Mouse (Mus musculus): ENCODE measurements around the gene Ccdc82. TPM values are rescaled to one million over a fixed set of nuclear protein-coding genes. Genes with fewer than 3 reads are reported as not detected.

Gene Ccdc82
- total RNA-seq, 2 experiments from 2014 or later, result 19.5 TPM

DNA sequence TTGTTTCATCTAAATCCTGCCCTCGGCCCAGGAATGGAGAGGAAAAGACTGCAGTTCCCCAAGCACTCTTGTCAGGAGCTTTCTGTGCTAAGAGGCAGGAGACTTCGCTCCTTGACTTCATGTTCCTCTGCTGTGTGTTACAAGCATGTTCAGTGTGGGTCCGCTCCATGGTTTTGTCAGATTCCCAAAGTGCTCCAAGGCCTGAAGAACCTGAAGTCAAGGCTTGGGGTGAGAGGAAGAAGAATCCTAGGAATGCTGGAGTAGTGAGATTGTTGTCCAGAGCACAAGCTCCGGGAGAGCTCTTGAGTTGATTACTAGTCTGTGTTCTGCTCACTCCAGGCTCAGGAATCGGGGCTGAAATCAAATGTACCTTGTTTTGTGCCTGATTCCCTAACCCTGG is 68.6 kb downstream of the Ccdc82 start:
- no peak overlapping the region for H3K4me3 ChIP-seq
- DNase-seq (ENCODE audit: extremely low spot score in 1 of 2, low spot score in 2 of 2), result no peak
- TF ChIP-seq CTCF (IDR thresholded peaks at IDR 0.05), result no peak
- H3K27ac ChIP-seq, result no peak overlapping the region; the same call in 1 of the 2 replicates
- intact Hi-C loops (cut with DNase I), result no loop called here

DNA sequence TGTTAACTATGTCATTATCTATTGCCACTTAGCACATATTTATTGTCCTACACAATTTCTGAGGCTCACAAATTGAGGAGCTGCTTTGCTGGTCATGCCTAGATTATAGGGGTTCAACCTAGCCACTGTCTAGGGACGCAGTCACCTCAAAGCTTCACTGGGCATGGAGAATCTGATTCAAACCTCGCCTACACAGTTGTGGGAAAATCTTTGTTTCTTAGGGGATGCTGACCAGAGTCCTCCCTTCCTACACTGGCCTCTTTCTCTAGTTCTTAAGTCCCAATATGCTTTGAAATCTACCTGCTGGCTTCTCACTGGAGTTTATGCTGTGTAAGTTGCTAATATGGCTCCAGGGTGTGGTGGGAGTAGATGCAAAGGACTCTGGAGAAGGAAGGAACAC is 72.8 kb downstream of the Ccdc82 start:
- DNase-seq (ENCODE audit: extremely low spot score in 1 of 2, low spot score in 2 of 2), result no peak
- Histone ChIP-seq H3K27ac (no peak overlapping the region), H3K4me3 (no peak overlapping the region)
- intact Hi-C loops (cut with DNase I), result no loop called here
- TF ChIP-seq CTCF (IDR thresholded peaks at IDR 0.05), result no peak

DNA sequence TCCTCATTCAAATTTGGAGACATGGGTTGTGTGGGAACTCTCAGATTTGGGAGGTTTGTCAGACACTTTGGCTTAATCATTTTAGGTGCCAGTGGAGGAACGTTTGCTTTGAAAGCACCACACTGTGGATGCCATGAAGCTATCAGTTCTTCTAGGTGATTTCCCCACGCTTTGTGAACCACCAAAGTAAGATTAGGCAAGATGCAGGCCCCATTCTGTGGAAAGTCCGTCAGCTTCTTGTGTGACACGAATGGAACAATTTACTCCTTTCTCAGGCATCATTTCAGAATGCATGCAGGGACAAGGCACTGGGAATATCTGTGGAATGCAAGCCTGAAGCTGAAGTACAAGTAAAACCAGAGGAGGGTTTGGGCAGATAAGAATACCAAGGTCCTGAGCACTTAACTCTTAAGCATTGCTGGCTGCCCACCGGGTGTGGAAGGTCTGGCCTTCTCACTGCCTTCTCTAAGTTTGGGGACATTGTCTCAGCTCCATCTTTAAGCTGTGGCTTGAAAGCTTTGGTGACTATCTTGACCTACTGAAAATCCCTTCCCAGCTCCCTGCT is 74.1 kb downstream of the Ccdc82 start:
- no peak overlapping the region for H3K27ac ChIP-seq
- DNase-seq (ENCODE audit: extremely low spot score in 1 of 2, low spot score in 2 of 2), result no peak
- H3K4me3 ChIP-seq, result no peak overlapping the region
- intact Hi-C loops (cut with DNase I), result no loop called here
- no peak for TF ChIP-seq CTCF (IDR thresholded peaks at IDR 0.05)

DNA sequence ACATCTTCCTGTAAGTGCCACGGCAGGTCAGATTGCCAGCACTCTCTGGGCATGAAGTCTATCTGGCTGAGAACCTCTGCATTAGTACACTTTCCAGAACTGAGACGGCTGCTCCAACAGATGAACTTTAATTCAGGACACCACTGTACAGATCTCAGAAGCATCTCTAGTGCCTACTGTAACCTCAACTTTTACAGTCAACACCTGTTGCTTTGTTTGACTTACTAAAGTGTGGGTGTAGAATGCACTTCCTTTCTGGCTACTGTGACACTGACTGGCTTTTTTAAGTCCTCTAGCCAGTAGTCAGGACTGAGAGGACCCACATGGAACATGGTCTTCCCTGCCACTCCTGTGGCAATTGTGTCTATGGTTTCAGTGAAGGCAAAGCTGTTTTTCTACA is 76.3 kb downstream of the Ccdc82 start:
- intact Hi-C loops (cut with DNase I), result no loop called here
- H3K4me3 ChIP-seq, result no peak overlapping the region
- H3K27ac ChIP-seq, result no peak overlapping the region
- no peak for DNase-seq (ENCODE audit: extremely low spot score in 1 of 2, low spot score in 2 of 2)
- no peak for TF ChIP-seq CTCF (IDR thresholded peaks at IDR 0.05)

DNA sequence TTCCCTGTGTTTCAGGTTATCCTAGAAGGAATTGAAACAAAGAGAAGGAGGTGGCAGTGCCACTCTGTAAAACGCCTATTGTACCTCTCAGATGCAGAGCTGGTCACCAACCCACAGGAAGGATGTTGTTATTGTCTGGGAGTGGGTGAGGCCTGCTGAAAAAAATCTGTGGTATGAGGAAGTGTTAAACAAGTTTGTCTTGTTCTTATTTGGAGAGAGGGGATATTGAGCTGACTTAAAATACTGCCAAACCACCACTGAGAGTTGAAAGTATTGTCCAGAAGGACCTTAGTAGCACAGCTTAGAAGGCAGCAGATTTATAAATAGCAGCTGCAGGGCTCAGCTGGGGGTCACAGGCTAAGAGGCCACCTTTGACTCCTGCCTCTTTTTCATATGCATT is 76.9 kb downstream of the Ccdc82 start:
- no peak for DNase-seq (ENCODE audit: extremely low spot score in 1 of 2, low spot score in 2 of 2)
- TF ChIP-seq CTCF (IDR thresholded peaks at IDR 0.05), result no peak
- intact Hi-C loops (cut with DNase I), result no loop called here
- Histone ChIP-seq H3K27ac (no peak overlapping the region), H3K4me3 (no peak overlapping the region)

Other genes starting within 250 kb of the Ccdc82 start
- 10 to 100 TPM in 1 of 2 experiments, 1 to 10 TPM in 1; 9.5 to 10.4 TPM for gene Jrkl, start 1.1 kb upstream of the Ccdc82 start, total RNA-seq (2021)
- gene Maml2, start 51.0 kb downstream of the Ccdc82 start, total RNA-seq (2021), result 1 to 10 TPM; 7.1 to 7.2 TPM
- not detected for gene Gm17571, start 199.8 kb downstream of the Ccdc82 start, total RNA-seq (2021)